Mouse (Mus musculus) thymus, postnatal 0 days (tissue): ENCODE measurements around the gene Arl8a. TPM values are rescaled to one million over a fixed set of nuclear protein-coding genes. Genes with fewer than 3 reads are reported as not detected.
A peak's percentile ranks its signal among the peaks of the same experiment; 100 is the strongest.

Experiments used
- DNase-seq: peaks from one replicate; pipeline ENCODE4 v3.0.0-alpha.2; 2015; ENCODE audit warnings: low spot score
- polyA plus RNA-seq: library from polyadenylated mRNA; unstranded; fragments of >200 nt; fragmentation: Nextera tagmentation; extraction: Ambion mirVana; gene quantifications from 2 replicates; pipeline ENCODE4 v1.2.1, GENCODE M21; 2015

Arl8a gene
- polyA plus RNA-seq, 1 experiment from 2014 or later: 32.6 TPM

- DNase-seq: peak; percentile 91
Observed at GRCm38 (mm10) chr1:135132893-135133369, 13.7 kb upstream of the Arl8a start.

- peak; percentile 50 for DNase-seq
Observed at GRCm38 (mm10) chr1:135133678-135134435, 12.8 kb upstream of the Arl8a start.

DNA sequence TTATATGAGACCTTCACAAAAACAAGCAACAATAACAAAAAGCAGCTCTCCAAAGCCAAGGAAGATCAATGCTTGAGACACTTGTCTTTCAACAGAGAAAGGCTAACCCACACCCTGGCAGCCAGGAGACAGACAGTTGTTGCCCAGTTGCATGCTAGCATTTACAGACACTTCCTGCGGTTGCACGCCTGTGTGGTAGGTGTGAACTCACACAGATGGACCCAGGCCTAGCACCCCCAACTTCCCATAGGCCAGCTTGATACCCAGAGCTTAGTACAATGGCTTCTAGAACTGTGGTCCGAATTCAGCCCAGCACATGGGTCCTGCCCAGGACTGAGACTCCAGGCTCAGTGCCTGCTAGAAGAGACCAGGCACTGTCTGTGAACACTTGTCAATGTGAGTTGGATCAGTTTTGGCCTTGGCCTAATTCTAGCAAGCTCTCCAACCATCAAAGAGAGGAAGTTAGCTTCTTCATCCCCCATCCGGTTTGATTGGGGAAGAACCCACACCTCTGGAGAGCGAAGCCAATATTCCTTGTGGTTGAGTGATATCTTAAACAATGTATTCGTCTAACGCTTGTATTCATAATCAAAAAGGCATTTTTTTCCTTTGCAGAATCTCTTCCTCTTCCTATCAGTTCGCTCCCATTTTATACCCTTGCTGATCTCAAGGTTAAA is 11.4 kb upstream of the Arl8a start:
- DNase-seq: no peak

- DNase-seq: peak; percentile 83
Observed at GRCm38 (mm10) chr1:135136500-135136899, 10.1 kb upstream of the Arl8a start.

GRCm38 (mm10) chr1:135139906-135140305 is 6.7 kb upstream of the Arl8a start:
- peak; percentile 32 for DNase-seq

DNA sequence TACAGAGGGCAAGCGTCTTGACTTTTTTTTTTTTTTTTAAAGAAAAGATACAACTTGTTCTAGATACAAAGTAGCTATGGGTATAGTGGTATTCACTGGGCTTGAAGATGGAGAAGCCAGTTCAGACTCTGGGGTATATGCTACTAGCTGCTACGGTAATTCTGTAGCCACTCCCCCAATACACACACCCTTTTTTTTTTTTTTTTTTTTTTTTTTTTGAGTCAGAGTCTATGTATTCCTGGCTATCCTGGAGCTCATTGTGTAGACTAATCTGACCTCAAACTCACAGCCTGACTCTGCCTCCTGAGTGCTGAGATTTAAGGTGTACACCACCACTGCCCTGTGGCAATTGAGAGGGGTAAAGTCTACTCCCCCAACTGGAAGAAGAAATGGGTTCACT is 4.2 kb upstream of the Arl8a start:
- DNase-seq: no peak

DNA sequence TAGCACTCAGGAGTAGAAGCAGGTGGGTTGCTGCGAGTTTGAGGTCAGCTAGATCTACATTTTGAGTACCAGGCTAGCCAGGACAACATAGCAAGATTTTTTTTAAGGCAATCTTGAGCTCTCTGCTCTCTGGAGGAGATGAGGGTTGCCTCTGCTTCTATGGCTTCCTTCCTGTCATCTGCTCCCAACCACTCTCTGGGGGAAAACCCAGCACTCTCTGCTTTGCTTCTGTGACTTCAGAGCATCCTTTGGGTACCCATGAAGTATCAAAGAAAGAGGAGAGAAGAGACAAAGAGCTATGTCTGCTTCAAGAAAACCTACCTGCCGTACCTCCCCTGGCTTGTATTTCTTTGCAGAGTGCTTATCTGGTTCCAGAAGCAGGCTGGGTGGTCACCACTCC is 2.7 kb upstream of the Arl8a start:
- DNase-seq: no peak

DNA sequence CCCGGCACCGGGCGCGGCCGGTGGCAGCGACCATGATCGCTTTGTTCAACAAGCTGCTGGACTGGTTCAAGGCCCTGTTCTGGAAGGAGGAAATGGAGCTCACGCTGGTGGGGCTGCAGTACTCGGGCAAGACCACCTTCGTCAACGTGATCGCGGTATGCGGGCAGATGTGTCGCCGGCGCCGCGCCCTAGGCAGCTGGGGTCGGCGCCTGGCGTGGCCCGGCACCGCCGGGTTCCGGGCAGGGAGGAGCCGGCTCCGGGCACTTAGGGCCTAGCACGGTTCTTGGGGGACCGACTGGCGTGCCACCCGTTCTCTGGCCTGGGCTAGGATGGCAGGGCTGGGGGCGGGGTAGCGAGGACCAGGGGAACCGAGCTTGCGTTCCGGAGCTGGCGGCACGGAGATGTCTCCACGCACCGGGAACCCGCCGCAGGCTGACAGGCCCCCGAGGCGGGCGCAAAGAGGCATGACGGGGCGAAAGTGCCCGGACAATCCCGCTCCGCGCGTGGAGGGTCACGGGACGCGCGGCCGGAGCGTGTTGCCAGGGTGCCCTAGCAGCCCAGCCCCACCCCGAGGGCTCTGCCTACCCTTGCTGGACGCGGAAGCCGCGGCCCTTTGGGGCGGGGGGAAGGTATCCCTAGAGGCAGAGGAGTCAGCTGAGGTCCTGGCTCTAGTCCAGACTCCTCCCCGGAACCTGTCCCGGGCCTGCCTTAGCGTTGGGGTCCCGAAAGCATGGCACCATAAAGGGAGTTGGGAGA is 500 bp downstream of the Arl8a start:
- DNase-seq: peak; percentile 48

GRCm38 (mm10) chr1:135147702-135148058 is 1.1 kb downstream of the Arl8a start:
- DNase-seq: no peak

DNA sequence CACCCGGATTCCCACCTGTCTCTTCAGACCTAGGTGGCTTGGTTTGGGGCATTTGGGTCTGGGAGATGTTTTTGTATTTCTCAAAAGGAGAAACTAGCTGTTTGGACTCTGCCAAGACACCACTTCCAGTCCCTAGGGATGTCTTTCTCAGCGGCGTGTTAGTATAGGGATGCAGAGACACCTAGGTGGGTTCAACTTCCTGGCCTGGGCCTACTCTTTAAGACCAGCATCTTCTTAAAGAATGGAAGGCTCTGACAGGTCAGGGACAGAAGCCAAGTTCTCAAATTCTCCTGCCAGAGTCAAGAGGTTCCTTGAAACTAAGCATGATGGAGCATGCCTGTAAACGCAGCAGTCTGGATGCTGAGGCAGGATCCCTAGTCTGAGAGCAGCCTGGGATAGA is 1.9 kb downstream of the Arl8a start:
- DNase-seq: no peak

DNA sequence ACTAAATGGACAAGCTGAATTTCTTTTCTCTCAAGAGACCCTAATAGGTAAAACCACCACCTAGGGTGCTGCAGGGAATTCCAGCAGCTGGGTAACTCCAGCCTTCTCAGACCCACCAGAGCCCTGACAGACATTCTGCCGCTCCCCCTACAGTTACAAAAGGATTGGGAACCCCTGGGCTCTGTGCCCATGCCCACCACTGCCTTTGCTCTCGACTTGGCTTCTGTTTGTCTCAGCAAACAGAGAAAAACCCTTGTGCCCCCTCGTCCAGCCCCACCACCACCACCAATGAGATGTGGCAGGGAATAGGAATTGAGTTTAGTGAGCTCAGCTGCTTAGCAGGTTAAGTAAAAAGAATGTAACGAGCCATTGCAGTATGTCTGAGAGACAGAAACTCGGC is 2.4 kb downstream of the Arl8a start:
- DNase-seq: no peak

- DNase-seq: no peak
Observed at GRCm38 (mm10) chr1:135154011-135154410, 7.4 kb downstream of the Arl8a start.

- DNase-seq: peak; percentile 81
Observed at GRCm38 (mm10) chr1:135154411-135154959, 7.9 kb downstream of the Arl8a start.

DNA sequence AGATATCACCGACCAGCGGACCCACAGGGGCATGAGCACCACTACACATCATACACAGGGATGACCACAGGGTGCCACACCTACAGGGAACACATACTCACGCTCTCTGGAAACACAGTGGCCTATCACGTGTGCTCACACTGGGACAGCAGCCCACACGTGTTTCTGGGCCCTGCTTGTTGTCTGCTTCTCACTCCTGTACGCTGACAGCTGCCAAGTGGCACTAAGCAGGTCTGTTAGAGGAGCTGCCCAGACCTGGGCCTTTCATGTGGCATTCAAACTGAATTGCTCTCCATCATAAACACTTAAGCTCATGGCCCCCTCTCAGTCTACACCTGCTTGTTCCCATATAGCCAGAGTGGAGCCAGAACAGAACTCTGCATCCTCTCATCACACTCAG is 9.7 kb downstream of the Arl8a start:
- DNase-seq: no peak

DNA sequence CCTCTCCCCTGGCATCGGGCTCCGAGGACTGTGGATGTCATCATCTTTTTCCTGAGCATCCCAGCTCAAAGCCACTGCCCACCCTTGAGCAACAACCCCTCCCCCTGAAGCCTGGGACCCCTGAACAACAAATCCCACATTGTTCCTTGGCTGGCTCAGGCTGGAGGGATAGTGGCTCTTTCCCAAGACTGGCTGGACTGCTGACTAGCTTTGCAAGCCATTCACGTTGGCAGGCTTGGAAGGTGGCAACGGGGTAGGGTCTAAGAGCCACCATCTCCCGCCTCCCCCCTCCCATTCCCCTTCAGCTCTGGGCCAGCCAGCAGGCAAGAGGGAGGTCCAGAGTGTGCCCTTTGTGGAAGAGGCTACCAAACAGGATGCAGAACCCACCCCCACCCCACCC is 12.0 kb downstream of the Arl8a start:
- DNase-seq: no peak

DNA sequence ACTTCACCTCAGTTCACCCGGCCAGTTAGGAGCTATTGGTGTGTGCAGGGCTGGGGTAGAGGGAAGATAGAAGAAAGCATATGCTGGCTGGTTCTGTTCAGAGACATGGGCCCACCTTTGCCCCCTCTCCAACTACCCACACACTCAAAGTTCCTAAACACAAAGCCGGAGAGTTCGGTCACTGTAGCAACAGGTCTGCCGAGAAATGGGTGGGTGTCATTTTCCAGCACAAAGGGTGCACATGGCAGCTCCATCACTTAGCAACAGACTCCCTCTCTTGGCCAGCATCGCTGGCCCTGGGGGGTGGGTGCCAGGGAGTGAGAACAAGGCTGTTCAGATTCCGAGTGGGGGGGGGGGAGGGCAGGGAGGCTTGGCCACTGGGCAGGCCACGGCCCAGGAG is 12.4 kb downstream of the Arl8a start:
- no peak for DNase-seq

DNA sequence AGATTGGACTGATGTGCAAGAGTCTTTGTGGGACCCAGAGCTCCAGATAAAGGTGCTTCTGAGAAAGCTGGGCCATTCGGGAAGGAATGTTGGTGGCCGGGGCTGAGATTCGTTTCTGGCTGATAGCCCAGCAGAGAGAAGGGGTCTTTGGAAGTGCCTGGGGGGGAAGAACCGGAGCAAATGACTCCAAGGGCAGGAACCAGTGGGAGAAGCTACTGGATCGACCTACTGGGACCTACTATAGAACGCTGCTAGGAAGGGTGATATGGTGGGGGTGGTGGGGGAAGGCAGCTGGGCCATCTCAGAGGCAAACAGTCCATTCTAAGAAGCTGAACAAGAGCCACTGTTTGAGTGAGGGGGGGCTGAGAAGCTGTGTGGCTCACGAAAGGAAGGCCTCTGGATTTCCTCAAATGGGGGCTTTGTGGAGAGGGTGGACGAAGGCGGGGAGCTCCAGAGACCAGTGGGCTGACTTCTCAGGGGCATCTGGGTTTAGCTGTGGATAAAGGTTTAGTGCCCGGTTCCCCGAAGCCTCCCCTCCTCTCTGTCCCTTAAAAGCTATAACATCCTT is 13.0 kb downstream of the Arl8a start:
- no peak for DNase-seq

DNA sequence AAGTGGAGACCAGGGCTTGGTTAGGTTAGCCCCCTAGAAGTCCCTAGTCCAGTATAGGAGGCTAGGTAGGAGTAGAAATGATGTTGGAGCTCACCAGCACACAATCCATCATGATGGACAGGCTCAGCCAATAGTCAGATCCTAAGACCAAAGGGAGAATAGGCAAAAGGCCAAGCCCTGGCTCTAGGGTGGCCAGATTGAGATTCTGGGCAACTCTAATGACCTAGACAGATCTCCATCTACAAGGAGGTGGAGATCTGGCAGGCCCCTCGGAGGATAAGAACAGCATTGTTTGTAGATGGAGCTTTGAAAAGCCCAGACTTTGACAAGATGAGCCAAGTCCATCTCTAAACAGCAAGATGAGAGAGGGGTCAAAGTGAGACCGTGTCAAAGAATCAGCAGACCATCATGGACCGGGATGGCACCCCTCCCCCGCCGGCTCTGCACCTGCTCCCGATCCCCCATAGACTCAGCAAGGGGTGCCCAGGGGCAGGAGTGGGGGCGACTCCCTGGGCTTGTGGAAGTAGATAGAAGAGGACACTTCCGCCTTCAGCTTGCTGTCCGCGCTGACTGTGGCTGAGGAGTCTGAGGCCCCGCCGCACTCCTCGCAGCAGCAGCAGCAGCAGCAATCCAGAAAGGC is 13.9 kb downstream of the Arl8a start:
- DNase-seq: no peak

- no peak for DNase-seq
Observed at GRCm38 (mm10) chr1:135162720-135163119, 16.1 kb downstream of the Arl8a start.

GRCm38 (mm10) chr1:135167435-135167834 is 20.8 kb downstream of the Arl8a start, which contains the start of gene Gpr37l1:
TSS of gene Gpr37l1 (minus strand) at chr1:135167681.
- DNase-seq: no peak
